Mouse (Mus musculus) telencephalon, adult 2 months (tissue): ENCODE data around the gene Ppif.
A peak's percentile ranks its signal among the peaks of the same experiment; 100 is the strongest.

Experiments
- DNase-seq: peaks from one replicate; pipeline ENCODE4 v3.0.0-alpha.2; 2011; ENCODE audit warnings: low read depth, low spot score

Ppif gene

DNA sequence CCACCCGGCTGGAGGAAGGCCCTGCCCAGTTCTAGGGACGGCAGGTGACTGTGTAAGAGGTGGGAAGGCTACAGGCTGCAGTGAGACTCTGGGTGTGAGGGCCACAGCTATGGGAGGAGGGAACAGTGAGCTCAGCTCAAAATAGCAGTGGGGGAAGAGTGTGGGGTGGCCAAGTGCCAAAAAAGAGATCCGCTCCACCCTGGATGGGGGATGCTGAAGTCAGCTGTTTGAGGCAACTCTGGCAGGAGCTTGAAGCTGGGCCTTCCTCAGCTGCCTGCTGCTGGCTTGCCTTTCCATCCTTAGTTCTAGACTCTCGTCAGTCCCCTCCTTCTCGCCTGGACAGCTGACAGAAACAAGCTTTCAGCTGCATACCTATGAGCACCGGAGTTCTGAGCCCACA, 42.6 kb downstream of the Ppif start:
- peak; percentile 74 for DNase-seq

DNA sequence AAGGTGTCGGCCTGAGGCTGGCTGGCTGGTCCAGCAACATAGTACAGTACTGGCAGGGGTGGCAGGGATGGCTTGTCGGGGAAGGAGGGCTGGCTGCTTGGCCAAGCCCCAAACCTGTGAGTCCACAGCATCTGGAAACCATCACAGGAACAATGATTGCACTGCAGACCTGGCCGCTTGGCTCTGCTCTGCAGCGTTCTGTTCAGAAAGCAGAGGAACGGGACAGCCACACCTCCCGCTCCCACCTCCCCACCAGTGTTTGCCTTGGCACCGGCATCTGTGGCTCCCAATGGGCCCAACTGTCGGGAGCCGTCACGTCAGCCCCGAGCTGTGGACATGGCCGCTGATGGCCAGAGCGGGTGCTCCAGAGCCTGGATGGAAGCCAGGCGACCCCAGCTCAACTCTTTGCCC, 44.6 kb downstream of the Ppif start:
- no peak for DNase-seq

DNA sequence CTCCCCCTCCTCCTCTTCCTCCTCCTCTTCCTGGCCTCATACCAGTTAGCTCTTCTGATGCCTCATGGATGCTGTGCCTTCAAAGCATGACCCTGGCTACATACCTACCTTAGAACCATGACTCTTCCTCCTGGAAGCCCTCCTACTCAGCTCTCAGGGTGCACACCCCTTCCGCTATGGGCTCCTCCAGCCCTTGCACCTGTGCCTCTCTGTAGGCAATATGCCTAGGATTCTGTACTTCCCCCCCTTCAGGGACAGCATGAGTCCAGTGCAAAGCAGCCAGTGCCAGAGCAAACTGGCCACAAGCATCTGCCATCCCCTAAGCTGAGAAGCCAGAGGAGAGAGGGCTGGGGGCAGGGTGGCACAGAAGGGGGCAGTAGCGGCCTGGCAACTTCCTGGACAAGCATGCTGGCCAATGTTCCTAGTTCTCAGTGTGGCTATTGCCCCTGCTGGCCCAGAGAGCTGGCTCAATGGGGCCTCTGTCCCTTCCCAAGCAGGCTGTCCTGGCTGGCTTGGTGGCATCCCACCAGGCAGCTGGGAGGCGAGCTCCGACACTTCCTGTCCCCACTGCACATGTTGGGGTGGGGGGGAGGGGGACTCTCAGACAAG, 46.1 kb downstream of the Ppif start:
- peak; percentile 73 for DNase-seq

DNA sequence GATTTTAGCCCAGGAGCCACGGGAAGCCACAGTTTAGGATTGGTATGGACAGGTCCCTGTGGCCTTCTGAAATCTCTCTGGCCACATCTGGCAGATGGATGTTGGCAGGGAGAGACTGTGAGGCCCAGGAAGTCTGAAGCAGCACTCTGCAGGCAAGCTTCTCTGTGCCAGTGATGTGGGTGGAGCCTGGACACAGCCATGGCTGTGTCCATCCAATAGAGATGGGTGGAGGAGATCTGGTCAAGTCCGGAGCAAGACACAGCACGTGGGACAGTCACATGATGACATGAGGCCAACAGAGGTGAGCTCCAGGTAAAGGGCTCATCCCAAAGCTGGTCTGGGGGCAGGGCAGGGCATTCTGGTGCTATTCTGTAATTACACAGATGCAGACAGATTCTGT, 47.3 kb downstream of the Ppif start:
- no peak for DNase-seq

DNA sequence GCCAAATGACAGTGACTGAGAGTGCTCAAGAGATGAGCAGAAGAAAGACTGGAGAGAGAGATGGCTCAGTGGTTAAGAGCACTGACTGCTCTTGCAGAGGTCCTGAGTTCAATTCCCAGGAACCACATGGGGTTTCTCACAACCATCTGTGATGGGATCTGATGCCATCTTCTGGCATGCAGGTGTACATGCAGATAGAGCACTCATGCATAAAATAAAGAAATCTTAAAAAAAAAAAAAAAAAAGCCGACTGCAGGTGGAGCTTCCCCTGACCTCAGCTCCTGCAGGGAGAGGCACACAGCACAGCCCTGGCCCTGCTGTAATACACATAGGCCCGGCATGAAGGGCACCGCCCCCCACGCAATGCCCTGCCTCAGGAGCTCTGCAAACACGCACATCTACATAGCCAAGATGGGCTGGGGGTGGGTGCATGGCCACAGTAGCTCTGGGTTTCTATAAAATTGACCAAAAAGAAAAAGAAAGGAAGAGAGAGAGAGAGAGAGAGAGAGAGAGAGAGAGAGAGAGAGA, 48.0 kb downstream of the Ppif start:
- no peak for DNase-seq

DNA sequence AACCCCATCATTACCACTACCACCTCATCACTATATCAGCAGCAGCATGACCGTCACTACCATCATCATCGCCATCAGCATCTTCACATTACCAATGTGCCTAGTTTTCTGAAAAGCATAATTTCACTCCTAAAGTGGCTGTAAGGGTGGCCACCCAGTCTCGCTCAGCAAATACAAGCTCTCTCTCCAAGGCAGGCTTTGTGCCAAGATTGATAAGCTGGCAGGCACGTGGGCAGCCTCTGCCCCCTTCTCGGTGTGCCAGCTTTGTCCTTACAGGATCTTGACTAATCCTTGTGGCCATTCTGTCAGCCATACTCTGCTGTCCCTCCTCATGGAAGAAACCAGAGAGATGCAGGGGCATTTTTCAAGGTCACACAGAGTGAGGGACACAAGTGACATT, 49.0 kb downstream of the Ppif start:
- no peak for DNase-seq

DNA sequence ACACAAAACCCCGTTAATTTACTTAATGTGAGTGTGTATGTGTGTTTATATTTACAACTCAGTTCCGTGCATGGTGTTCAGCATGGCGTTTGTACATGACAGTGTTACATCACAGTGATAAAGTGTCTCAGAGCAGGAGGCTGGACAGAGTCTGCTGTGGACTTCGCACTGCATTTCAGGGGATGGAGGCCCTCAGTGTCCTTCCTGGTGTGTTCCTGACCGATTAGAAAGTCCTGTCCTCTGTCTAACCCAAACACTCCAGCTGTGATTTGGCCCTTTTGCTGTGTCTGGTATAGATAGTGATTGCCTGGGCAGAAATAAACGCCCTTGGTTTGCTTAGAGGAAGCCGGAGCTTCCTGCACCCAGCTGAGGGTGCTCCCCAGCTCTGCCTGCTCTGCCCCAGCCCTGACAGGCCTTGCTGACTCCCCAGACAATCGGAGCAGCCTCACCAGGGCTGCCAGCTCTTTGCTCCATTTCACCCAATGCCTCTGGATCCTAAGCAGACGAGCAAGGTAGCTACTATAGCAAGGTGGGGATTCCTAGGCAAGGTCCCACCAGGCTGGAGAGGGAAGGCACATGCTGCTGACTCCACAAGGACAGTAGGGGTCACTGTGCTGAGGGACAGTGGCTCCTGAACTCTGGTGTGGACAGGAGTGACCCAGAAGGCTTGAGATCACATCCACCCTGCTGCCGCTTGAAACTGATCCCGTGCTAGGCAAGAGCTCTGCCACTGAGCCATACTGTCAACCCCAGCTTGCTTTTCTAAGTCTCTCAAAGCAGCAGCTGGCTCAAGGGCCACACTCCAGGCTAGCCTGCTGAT, 51.6 kb downstream of the Ppif start:
- DNase-seq, result no peak

DNA sequence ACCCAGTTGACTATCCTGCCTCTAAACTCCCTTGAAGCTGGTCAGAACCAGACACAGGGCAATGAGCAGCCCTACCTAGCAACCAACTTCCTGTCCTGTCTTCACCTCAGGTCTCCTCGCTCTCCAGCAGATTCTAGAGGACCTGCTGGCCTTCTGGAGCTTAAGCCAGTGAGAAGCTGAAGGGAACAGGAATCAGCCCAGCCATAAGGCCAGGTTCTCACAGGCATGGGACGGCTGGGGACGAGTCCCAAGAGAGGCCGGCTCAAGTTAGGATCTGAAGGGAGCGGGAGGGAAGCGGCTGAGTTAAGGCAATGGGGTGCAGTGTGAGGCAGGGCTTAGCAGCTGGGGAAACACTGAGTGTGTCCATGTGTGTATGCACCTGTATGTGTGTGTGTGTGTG, 52.4 kb downstream of the Ppif start:
- no peak for DNase-seq

DNA sequence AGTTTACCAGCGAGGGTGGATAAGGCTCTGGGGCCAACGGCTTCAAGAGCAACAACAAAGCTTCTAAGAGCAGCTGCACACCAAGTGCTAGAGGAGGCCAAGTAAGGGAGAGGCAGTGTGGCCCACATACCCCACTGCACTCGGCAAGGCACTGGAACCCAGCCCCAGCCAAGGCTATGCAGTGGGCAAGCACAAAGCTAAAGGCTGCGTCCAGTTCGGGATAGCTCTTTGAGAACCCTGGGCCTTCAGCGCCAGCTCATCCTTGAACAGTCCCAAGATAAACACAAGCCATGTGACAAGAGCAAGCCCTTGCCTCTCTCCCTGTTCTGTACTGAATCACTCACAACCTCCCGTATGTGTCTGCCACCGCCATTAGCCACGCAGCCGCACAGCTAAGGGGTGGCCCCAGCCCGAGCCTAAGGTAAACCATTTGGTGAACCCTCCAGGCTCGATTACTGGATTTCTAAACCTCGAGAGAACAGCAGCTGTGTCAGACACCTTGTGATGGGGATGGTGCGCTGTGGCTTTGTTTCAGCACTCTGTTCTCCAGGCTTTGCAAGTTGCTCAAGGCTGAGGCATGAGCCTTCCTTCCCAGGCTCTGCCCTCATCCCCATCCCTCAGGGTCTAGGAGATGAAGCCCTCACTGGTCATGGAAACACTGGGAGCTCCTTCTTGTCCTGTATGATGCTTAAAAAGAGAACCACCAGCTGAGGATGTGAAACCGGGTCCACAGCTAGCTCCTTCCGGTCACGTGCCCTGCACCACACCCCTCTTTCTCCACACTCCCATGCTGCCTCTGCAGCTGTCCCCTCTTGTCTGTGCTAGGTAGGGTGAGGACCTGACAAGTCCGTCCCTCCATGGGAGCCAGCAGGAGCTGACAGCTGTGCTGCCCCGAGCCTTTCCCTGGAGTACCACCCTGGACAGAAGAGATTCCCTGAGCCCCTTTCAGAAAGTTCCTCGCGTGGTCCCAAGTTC, 53.3 kb downstream of the Ppif start:
- no peak for DNase-seq

DNA sequence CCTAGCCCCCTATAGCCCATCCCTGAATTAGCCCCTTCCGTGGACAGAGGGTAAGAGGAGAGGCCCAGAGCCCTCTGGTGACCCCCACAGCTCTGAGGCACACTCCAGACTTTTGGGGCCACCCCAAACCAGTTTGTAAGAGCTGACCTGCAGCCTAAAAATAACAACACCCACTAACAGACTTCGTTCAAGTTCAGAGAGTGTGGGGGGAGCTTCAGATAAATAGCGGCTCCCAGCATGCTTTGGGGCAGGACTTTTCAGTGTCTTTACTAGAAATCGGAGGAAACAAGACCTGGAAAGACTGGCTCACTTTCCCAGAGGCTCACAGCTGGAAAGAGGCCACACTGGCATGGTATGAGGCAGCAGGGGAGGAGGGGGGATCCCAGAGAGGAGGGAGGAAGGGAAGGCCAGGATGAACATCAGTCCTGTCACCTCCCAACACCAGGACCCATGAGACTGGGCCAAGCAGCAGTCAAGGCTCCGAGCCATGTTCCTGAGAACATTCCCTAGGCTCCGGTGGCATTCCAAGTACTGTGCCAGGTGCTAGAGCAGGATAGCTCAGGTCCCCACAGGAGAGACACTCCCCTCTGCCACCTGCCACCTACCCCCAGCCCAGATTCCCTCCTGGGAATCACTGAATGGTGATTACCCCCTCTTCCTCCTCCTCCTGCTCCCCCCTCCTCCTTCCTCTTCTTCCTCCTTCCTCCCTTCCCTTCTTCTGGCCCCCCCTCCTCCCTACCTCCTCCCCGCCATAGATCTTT, 54.2 kb downstream of the Ppif start:
- no peak for DNase-seq

DNA sequence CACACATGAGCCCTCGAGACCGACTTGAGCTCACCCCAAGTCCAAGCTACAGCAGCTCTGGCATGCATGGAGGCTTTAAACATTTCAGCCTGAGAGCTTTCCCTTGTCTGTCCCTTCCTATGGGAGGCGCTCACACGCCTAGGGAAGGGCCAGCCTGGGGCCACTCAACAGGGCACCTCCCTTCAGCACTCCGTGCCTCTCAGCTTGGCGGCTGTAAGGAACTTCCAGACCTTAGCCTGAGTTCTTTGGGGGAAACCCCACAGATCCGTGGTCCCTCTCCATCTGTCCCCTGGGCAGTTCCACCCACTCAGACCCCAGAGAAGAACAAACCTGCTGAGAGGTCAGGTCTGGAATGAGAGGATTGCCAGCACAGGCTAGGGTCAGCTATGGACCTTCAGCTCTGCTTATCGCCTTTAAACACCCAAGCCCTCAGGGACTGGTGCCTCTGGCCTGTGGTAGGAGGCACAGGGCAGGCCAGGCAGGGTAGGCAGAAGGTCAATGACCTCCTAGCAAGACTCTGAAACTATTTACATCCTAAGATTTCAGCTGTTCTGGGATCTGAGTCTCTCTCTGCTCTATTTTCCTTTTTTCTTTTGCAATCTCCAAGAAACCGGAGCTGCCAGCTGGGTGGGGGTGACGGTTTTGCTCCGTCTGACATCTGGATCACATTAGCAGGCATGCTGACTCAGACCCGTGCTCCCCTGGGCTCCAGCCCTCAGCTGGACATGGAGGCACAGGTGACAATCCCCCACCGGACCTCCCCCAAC, 55.4 kb downstream of the Ppif start:
- no peak for DNase-seq
